Mouse (Mus musculus): ENCODE measurements around the gene 4921536K21Rik. TPM values are rescaled to one million over a fixed set of nuclear protein-coding genes. Genes with fewer than 3 reads are reported as not detected.
A peak's percentile ranks its signal among the peaks of the same experiment; 100 is the strongest.
"Not testable (repeated sequence)": the region's sequence is repeated elsewhere in the genome, so short reads cannot be mapped to it uniquely, and the experiment has no call there.

The 4921536K21Rik gene
- polyA plus RNA-seq, 1 experiment from 2014 or later: 0.79 TPM

DNA sequence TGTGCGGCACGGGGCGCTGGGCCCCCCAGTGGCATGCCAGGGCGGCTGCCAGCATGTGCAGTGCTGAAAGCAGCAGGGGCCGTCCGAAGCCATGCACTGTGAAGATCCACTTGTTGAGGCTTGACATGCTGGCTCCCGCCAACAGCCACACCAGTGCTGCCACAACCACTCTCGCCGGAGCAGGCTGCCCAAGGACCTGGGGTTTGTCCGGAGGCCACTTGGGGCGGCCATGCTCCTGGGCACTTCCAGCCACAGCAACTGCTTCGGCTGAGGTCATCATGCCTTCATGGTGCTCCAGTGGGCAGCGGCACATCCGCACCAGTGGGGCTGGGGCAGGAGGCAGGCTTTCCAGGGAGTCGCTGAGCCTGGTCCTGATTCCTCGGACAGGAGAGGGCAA is 18.0 kb upstream of the 4921536K21Rik start:
- no peaks in the 10 kb centered on the region for H3K27me3 ChIP-seq (ENCODE audit: control insufficient read depth, insufficient read depth, low read depth, low read length)
- peak overlapping the region; percentile 66 for H3K4me3 ChIP-seq (ENCODE audit: low read length)
- 2% methylated on average over 16 of the region's 16 CpGs for WGBS
- H3K4me1 ChIP-seq (replicated peaks; ENCODE audit: control insufficient read depth, insufficient read depth, low read length): peaks cover 26% of the 10 kb centered on the region
- H3K9ac ChIP-seq (ENCODE audit: low read length): peak overlapping the region; percentile 67
- H3K27ac ChIP-seq (ENCODE audit: low read length): no peak overlapping the region
- ATAC-seq (ENCODE audit: low read depth): peak; percentile 7; the same call in 1 of the 2 replicates
- H3K36me3 ChIP-seq (ENCODE audit: control insufficient read depth, insufficient read depth, low read length): no peaks in the 10 kb centered on the region
- peak overlapping the region; percentile 92 for H3K4me2 ChIP-seq (ENCODE audit: low read depth, low read length)
- no peaks in the 10 kb centered on the region for H3K9me3 ChIP-seq (ENCODE audit: control insufficient read depth, low read length)

DNA sequence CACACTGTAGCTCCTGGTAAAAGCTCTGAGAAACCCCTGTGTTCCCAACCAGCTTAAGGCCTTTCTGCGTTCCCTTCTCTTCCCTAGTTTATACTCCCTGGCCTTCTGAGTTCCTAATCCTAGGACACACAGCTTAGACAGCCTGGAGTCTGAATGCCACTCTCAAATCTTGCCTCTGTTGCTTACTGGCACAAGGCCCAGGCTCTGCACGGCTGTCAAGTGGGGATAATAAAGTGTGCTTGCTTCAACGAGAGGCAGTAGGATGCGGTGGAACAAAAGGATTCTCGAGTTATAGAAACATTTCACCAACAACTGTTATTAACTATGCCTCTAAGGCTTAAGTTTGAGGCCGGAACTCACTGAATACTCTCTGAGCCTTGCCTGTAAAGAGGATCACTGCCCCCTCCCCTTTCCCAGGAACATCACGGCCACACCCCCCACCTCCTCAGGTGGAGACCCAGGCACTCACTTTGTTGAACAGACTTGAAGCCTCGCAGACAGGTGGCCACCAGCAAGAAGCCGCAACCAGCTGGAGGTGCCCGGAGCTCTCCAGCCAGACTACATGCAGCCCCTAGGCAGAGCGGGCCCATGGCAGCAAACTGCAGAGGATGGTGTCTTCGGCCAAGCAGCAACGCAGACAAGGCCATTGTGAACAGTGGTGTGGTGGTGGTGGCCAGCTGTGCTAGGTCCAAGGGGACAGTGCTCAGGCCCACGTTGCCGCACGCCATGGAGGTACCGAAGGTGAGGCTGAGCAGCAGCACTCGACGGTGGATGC is 17.4 kb upstream of the 4921536K21Rik start:
- no peak; the same call in 1 of the 2 replicates for ATAC-seq (ENCODE audit: low read depth)

DNA sequence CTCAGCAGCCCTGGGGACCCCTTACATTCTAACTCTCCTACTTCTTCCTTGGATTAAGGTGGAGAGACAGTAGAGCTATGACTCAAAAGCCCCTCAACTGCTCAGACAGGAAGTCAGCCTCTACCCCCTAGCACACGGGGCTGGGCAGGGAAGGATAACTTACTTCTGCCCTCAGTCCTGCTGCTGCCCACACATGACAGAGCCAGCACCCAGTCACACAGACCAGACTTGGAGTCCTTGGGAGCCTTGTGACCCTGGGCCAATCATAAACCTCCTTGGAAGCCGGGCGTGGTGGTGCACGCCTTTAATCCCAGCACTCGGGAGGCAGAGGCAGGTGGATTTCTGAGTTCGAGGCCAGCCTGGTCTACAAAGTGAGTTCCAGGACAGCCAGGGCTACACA is 16.5 kb upstream of the 4921536K21Rik start:
- not testable (repeated sequence) for H3K27ac ChIP-seq (ENCODE audit: low read length); H3K9ac ChIP-seq (ENCODE audit: low read length); ATAC-seq (ENCODE audit: low read depth); H3K4me3 ChIP-seq (ENCODE audit: low read length); H3K27me3 ChIP-seq (ENCODE audit: control insufficient read depth, insufficient read depth, low read depth, low read length); H3K9me3 ChIP-seq (ENCODE audit: control insufficient read depth, low read length); H3K36me3 ChIP-seq (ENCODE audit: control insufficient read depth, insufficient read depth, low read length); H3K4me2 ChIP-seq (ENCODE audit: low read depth, low read length)
- WGBS: 81% methylated on average over 5 of the region's 6 CpGs
- H3K4me1 ChIP-seq (replicated peaks; ENCODE audit: control insufficient read depth, insufficient read depth, low read length): peaks cover 26% of the 10 kb centered on the region

More for the DNA sequence above, 17.4 kb upstream of the 4921536K21Rik start:
- peak overlapping the region; percentile 66 for H3K4me3 ChIP-seq (ENCODE audit: low read length)
- peak overlapping the region; percentile 92 for H3K4me2 ChIP-seq (ENCODE audit: low read depth, low read length)
- 15% methylated on average over 19 of the region's 19 CpGs for WGBS
- no peaks in the 10 kb centered on the region for H3K27me3 ChIP-seq (ENCODE audit: control insufficient read depth, insufficient read depth, low read depth, low read length)
- peak overlapping the region; percentile 67 for H3K9ac ChIP-seq (ENCODE audit: low read length)
- H3K9me3 ChIP-seq (ENCODE audit: control insufficient read depth, low read length): no peaks in the 10 kb centered on the region
- H3K27ac ChIP-seq (ENCODE audit: low read length): no peak overlapping the region
- no peaks in the 10 kb centered on the region for H3K36me3 ChIP-seq (ENCODE audit: control insufficient read depth, insufficient read depth, low read length)
- peaks cover 26% of the 10 kb centered on the region for H3K4me1 ChIP-seq (replicated peaks; ENCODE audit: control insufficient read depth, insufficient read depth, low read length)

DNA sequence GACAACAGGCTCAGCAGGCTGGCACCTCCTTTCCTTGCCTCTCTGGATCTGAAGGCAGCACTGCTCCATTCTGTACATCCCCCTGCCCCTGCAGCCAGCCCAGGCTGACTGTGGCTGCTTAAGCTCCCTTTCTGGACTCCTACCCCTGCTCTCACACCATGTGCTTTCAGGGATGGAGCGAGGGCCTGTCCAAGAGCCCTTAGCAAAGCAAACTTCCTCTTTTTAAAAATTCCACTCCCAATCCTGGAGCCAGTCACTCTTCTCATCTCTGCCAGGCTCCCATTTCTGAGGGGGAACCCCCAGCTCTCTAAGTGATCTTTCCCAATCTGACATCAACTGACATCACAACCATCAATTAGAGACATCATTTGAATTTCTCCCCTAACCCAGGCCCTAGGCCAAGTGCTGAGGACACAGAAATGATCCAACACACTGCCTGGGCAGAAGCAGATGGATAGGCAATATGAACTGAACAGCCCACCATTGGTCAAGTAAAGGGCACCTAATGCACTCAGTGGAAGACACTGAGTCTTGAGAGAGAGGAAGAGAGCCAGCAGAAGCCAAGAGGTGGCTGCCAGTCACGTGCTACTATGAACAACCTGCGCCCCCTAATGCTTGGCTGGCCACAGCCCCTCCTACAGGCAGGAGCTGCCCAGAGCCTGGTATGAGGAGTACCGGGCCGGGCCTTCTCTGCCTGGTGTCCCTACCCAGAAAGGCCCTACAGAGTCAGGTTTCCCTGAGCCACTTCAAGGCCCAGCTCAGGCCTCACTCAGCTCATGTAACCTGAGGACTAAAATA is 15.8 kb upstream of the 4921536K21Rik start:
- Histone ChIP-seq H3K4me2 (ENCODE audit: low read depth, low read length) (no peak overlapping the region), H3K4me3 (ENCODE audit: low read length) (no peak overlapping the region), H3K9me3 (ENCODE audit: control insufficient read depth, low read length) (no peaks in the 10 kb centered on the region), H3K36me3 (ENCODE audit: control insufficient read depth, insufficient read depth, low read length) (no peaks in the 10 kb centered on the region), H3K27ac (ENCODE audit: low read length) (no peak overlapping the region), H3K9ac (ENCODE audit: low read length) (no peak overlapping the region), H3K27me3 (ENCODE audit: control insufficient read depth, insufficient read depth, low read depth, low read length) (no peaks in the 10 kb centered on the region), H3K4me1 (replicated peaks; ENCODE audit: control insufficient read depth, insufficient read depth, low read length) (peaks cover 26% of the 10 kb centered on the region)
- no peak for ATAC-seq (ENCODE audit: low read depth)
- WGBS: 53% methylated on average over 5 of the region's 5 CpGs

DNA sequence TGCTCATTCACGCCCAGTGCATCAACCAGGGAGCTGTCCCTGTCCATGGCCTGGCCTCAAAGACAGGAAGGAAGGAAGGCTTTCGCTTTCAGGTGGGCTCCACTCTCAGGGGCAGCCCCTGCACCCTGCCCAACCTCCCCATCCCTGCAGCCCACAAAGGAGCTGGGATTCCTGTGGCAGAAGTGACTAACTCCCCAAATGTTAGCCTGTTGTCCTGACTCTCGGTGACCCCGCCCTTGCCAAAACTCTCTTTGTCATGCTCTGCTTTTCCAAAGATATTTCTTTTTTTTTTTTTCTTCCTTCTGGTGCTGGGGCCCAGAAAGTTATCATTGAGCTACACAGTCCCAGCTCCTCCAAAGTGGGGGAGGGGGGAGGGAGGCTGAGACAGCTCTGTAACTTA is 14.3 kb upstream of the 4921536K21Rik start:
- WGBS: 73% methylated on average over 4 of the region's 4 CpGs
- peaks cover 23% of the 10 kb centered on the region for H3K4me1 ChIP-seq (replicated peaks; ENCODE audit: control insufficient read depth, insufficient read depth, low read length)
- no peaks in the 10 kb centered on the region for H3K27me3 ChIP-seq (ENCODE audit: control insufficient read depth, insufficient read depth, low read depth, low read length)
- no peak overlapping the region for H3K4me3 ChIP-seq (ENCODE audit: low read length)
- H3K9ac ChIP-seq (ENCODE audit: low read length): no peak overlapping the region
- ATAC-seq (ENCODE audit: low read depth): no peak
- no peaks in the 10 kb centered on the region for H3K36me3 ChIP-seq (ENCODE audit: control insufficient read depth, insufficient read depth, low read length)
- no peaks in the 10 kb centered on the region for H3K9me3 ChIP-seq (ENCODE audit: control insufficient read depth, low read length)
- no peak overlapping the region for H3K4me2 ChIP-seq (ENCODE audit: low read depth, low read length)
- H3K27ac ChIP-seq (ENCODE audit: low read length): no peak overlapping the region

DNA sequence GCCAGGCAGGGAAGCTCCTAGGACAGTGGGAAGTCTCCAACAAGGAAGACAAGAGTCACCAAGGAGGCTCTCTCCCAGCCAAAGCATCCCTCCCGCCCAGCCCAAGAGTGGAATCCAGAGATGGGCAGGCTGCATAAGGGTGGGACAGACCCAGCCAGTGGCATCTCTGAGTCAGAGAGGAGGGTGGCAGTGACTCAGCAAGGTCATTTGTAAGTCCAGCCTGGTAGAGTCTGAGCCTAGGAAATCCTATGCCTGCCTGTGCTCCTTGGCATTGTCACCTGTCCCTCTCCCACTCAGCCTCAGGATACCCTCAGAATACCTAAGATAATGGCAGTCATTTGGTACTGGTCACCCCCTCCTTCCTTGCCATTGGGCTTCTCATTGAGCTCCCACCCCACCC is 10.5 kb upstream of the 4921536K21Rik start:
- no peak overlapping the region for H3K27ac ChIP-seq (ENCODE audit: low read length)
- H3K36me3 ChIP-seq (ENCODE audit: control insufficient read depth, insufficient read depth, low read length): no peaks in the 10 kb centered on the region
- no peak overlapping the region for H3K9ac ChIP-seq (ENCODE audit: low read length)
- H3K27me3 ChIP-seq (ENCODE audit: control insufficient read depth, insufficient read depth, low read depth, low read length): no peaks in the 10 kb centered on the region
- H3K4me1 ChIP-seq (replicated peaks; ENCODE audit: control insufficient read depth, insufficient read depth, low read length): peaks cover 7% of the 10 kb centered on the region; the same call in 1 of the 2 replicates
- no peak overlapping the region for H3K4me2 ChIP-seq (ENCODE audit: low read depth, low read length)
- 85% methylated on average over 1 of the region's 1 CpGs for WGBS
- ATAC-seq (ENCODE audit: low read depth): no peak
- H3K4me3 ChIP-seq (ENCODE audit: low read length): no peak overlapping the region
- no peaks in the 10 kb centered on the region for H3K9me3 ChIP-seq (ENCODE audit: control insufficient read depth, low read length)

DNA sequence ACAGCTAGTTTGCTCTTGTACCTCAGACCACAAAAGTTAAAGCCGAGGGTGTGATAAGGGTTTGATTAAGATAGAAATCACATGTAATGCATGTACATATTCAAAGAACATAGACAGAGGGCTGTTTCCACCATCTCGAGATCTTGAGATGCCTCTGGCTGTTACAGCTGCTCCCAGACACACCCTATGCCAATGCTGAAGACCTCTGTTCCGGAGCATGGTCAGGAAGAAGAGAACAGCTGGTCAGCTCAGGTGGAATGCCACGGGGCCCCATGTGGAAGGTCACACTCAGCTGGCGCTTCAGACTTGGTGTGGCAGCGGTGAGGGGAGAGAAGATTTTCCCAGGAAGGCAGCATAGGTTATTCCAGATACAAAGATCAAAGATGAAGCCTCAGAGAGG is 9.8 kb upstream of the 4921536K21Rik start:
- WGBS: 71% methylated on average over 6 of the region's 6 CpGs
- ATAC-seq (ENCODE audit: low read depth): no peak
- H3K4me2 ChIP-seq (ENCODE audit: low read depth, low read length): no peak overlapping the region
- no peak overlapping the region for H3K27ac ChIP-seq (ENCODE audit: low read length)
- H3K9me3 ChIP-seq (ENCODE audit: control insufficient read depth, low read length): no peaks in the 10 kb centered on the region
- no peaks in the 10 kb centered on the region for H3K27me3 ChIP-seq (ENCODE audit: control insufficient read depth, insufficient read depth, low read depth, low read length)
- peaks cover 7% of the 10 kb centered on the region; the same call in 1 of the 2 replicates for H3K4me1 ChIP-seq (replicated peaks; ENCODE audit: control insufficient read depth, insufficient read depth, low read length)
- H3K9ac ChIP-seq (ENCODE audit: low read length): no peak overlapping the region
- H3K36me3 ChIP-seq (ENCODE audit: control insufficient read depth, insufficient read depth, low read length): no peaks in the 10 kb centered on the region
- no peak overlapping the region for H3K4me3 ChIP-seq (ENCODE audit: low read length)

DNA sequence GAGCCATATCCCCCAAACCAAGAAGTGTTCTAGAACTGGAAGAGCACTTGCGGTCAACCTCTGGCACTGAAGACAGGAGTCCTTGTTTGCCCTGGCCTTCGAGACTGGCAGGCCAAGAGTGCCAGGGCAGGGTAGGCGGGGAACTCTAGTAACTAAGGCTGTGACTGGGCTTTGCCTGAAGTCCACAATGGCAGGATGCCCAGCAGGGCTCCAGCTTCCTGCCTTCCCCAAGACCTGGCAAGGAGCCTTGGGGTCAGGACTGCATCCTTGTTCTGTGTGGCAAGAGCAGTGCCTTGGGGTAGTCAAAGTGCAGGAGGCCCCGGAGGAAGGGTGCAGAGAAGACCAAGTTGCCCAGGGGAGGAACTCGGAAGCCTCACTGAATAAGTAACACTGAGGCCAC is 8.1 kb upstream of the 4921536K21Rik start:
- ATAC-seq (ENCODE audit: low read depth): peak; percentile 76
- Histone ChIP-seq H3K27me3 (ENCODE audit: control insufficient read depth, insufficient read depth, low read depth, low read length) (no peaks in the 10 kb centered on the region), H3K4me2 (ENCODE audit: low read depth, low read length) (no peak overlapping the region), H3K4me3 (ENCODE audit: low read length) (no peak overlapping the region), H3K4me1 (replicated peaks; ENCODE audit: control insufficient read depth, insufficient read depth, low read length) (peaks cover 7% of the 10 kb centered on the region; the same call in 1 of the 2 replicates), H3K27ac (ENCODE audit: low read length) (no peak overlapping the region), H3K9ac (ENCODE audit: low read length) (no peak overlapping the region), H3K36me3 (ENCODE audit: control insufficient read depth, insufficient read depth, low read length) (no peaks in the 10 kb centered on the region), H3K9me3 (ENCODE audit: control insufficient read depth, low read length) (no peaks in the 10 kb centered on the region)
- whole genome bisulfite sequencing: 61% methylated on average over 5 of the region's 5 CpGs

DNA sequence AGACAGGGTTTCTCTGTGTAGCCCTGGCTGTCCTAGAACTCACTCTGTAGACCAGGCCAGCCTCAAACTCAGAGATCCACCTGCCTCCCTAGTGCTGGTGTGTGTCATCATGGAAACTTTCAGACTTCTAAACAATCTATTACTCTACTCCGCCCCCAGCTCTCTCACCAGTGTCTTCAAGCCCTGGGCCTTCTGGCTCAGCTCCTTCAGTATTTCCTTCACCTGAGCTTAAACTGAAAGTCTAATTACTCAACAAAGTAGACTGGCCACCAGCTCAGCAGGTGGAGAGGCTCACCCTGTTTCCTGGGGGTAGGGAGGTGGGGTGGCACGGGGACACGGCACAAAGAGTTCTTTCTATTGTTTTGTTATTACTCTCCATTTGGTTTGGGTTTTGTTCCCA is 7.6 kb upstream of the 4921536K21Rik start:
- WGBS: 86% methylated on average over 3 of the region's 3 CpGs
- Histone ChIP-seq H3K4me2 (ENCODE audit: low read depth, low read length) (no peak overlapping the region), H3K9ac (ENCODE audit: low read length) (no peak overlapping the region), H3K4me1 (replicated peaks; ENCODE audit: control insufficient read depth, insufficient read depth, low read length) (peaks cover 7% of the 10 kb centered on the region; the same call in 1 of the 2 replicates), H3K27me3 (ENCODE audit: control insufficient read depth, insufficient read depth, low read depth, low read length) (no peaks in the 10 kb centered on the region), H3K36me3 (ENCODE audit: control insufficient read depth, insufficient read depth, low read length) (no peaks in the 10 kb centered on the region), H3K9me3 (ENCODE audit: control insufficient read depth, low read length) (no peaks in the 10 kb centered on the region), H3K4me3 (ENCODE audit: low read length) (no peak overlapping the region), H3K27ac (ENCODE audit: low read length) (no peak overlapping the region)
- ATAC-seq (ENCODE audit: low read depth): no peak
